Mouse (Mus musculus) forebrain, embryonic 11.5 days (tissue): ENCODE measurements around the gene Insm1. TPM values are rescaled to one million over a fixed set of nuclear protein-coding genes. Genes with fewer than 3 reads are reported as not detected.

ENCODE experiments used
- ATAC-seq: fragments of 200-750 bp; cut with Nextera tagmentation; replicated peaks from 2 replicates; pipeline ENCODE4 v1.8.0; 2017; ENCODE audit warnings: moderate TSS enrichment; ENCODE audit not compliant: low FRiP score
- DNase-seq: peaks from one replicate; pipeline ENCODE4 v3.0.0-alpha.2; 2017; ENCODE audit warnings: low spot score
- H3K27ac ChIP-seq: fragments of 300-500 bp; sonication (generic); 2 replicates; pipeline ENCODE4 v1.5.1; 2014; ENCODE audit warnings: low read depth, low read length
- H3K27me3 ChIP-seq: fragments of 300-500 bp; sonication (generic); 2 replicates; pipeline ENCODE4 v1.6.1; 2014; ENCODE audit warnings: mild to moderate bottlenecking, low read length, mixed read lengths; ENCODE audit not compliant: control insufficient read depth, insufficient read depth
- H3K36me3 ChIP-seq: fragments of 300-500 bp; sonication (generic); 2 replicates; pipeline ENCODE4 v1.6.1; 2014; ENCODE audit warnings: mild to moderate bottlenecking, low read length, moderate library complexity, mixed read lengths; ENCODE audit not compliant: control insufficient read depth, insufficient read depth
- H3K4me1 ChIP-seq: fragments of 300-500 bp; sonication (generic); replicated peaks from 2 replicates; pipeline ENCODE4 v1.6.1; 2014; ENCODE audit warnings: low read length, mixed read lengths; ENCODE audit not compliant: control insufficient read depth, insufficient read depth
- H3K4me2 ChIP-seq: fragments of 300-500 bp; sonication (generic); 2 replicates; pipeline ENCODE4 v1.6.1; 2014; ENCODE audit warnings: low read depth, mild to moderate bottlenecking, low read length, moderate library complexity, mixed read lengths; ENCODE audit not compliant: severe bottlenecking
- H3K4me3 ChIP-seq: fragments of 300-500 bp; sonication (generic); 2 replicates; pipeline ENCODE4 v1.5.1; 2014; ENCODE audit warnings: low read depth, low read length
- H3K9ac ChIP-seq: fragments of 300-500 bp; sonication (generic); 2 replicates; pipeline ENCODE4 v1.6.1; 2014; ENCODE audit warnings: low read length
- H3K9me3 ChIP-seq: fragments of 300-500 bp; sonication (generic); 2 replicates; pipeline ENCODE4 v1.6.1; 2016; ENCODE audit warnings: low read length, mixed read lengths; ENCODE audit not compliant: control insufficient read depth
- WGBS: fragments of 180-500 bp; shearing (Covaris S2); extraction: QIAGEN DNeasy Blood & Tissue Kit; methylation state at CpG from one replicate; pipeline ENCODE4 v1.1.7; 2014; 5-methylcytosine and 5-hydroxymethylcytosine counted together
- polyA plus RNA-seq: library from polyadenylated mRNA; unstranded; fragments of >200 nt; fragmentation: Nextera tagmentation; extraction: Ambion mirVana; gene quantifications from 2 replicates; pipeline ENCODE4 v1.2.1, GENCODE M21; 2014

Gene Insm1
- polyA plus RNA-seq, 1 experiment from 2014 or later = 5.0 TPM

DNA sequence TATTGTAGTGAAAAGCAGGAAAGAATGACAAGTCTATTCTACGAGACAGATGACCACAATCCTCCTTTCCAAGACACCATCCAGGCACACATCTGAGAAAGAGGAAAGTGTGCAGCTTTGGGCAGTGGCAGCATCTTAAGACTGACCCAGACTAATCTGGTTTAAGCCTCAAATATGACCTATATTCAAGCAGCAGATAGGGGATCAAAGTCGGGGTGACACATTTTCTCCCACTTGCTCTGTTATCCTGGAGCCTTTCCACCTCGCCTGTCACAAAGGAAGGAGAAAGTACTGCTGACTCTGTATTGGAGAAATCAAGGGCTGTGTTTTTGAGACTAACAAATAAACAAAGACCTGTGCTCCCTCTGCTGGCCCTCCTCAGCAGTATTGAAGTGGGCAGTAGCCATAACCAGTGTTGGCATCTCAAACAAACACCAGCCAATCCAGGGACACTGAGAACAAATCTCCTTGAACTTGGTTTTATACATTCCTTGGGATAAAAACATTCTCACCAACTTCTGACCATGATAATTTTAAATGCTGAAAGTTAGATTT lies 34.7 kb downstream of the Insm1 start:
- Histone ChIP-seq H3K27me3 (no peaks in the 10 kb centered on the region), H3K9me3 (no peaks in the 10 kb centered on the region), H3K4me1 (peaks cover 22% of the 10 kb centered on the region), H3K36me3 (no peaks in the 10 kb centered on the region), H3K27ac (no peak overlapping the region), H3K4me2 (no peak overlapping the region), H3K4me3 (no peak overlapping the region), H3K9ac (no peak overlapping the region)
- DNase-seq = no peak
- WGBS = 59% methylated on average over 3 of the region's 3 CpGs
- ATAC-seq = peak; percentile 40; the same call in 1 of the 2 replicates

DNA sequence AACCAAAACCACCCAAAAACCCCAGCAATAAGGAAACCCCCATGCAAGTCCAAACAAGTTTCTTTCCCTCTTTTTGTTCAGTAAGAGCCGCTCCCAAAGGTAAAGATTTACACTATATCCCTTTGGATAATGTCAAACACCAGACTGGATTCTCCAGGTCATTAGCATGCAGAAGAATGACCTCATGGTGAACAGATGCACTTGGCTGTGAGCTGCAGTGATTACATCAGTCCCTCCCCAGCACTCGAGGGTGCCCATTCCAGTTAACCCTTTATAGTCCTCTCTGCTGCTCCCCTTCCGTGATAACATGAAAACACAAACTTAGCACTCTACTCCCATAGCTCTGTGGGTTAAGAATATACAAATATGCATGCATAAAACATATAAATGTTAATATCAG lies 35.3 kb downstream of the Insm1 start:
- H3K27me3 ChIP-seq = no peaks in the 10 kb centered on the region
- DNase-seq (no peak), ATAC-seq (peak; percentile 73)
- H3K36me3 ChIP-seq = no peaks in the 10 kb centered on the region
- peaks cover 23% of the 10 kb centered on the region for H3K4me1 ChIP-seq
- H3K9ac ChIP-seq = no peak overlapping the region
- 33% methylated on average over 3 of the region's 3 CpGs for WGBS
- H3K4me2 ChIP-seq = no peak overlapping the region
- no peak overlapping the region for H3K27ac ChIP-seq
- H3K4me3 ChIP-seq = no peak overlapping the region
- H3K9me3 ChIP-seq = no peaks in the 10 kb centered on the region

DNA sequence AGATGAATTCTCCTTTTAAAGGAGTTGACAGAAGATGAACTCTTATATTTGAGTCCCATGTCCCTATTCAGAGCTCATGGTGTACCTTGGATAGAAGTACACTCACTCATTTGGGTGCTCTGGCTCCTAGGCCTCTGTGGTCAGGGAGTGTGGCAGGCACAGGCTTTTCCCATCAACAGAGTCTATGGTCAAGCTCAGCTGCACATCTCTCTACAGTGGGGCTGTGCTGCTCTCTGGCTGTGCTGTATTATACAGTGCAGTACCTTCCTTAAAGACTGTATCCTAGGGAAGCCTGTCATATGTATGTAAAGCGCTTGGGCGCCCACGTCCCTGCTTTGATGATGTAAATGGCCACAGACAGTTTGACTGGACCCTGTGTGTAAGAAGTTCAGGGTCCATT lies 35.9 kb downstream of the Insm1 start:
- no peak overlapping the region for H3K9ac ChIP-seq
- no peak overlapping the region for H3K27ac ChIP-seq
- 84% methylated on average over 3 of the region's 3 CpGs for WGBS
- H3K27me3 ChIP-seq = no peaks in the 10 kb centered on the region
- no peak for DNase-seq
- no peaks in the 10 kb centered on the region for H3K36me3 ChIP-seq
- H3K9me3 ChIP-seq = no peaks in the 10 kb centered on the region
- no peak overlapping the region for H3K4me3 ChIP-seq
- peaks cover 28% of the 10 kb centered on the region for H3K4me1 ChIP-seq
- no peak overlapping the region for H3K4me2 ChIP-seq
- ATAC-seq = no peak

DNA sequence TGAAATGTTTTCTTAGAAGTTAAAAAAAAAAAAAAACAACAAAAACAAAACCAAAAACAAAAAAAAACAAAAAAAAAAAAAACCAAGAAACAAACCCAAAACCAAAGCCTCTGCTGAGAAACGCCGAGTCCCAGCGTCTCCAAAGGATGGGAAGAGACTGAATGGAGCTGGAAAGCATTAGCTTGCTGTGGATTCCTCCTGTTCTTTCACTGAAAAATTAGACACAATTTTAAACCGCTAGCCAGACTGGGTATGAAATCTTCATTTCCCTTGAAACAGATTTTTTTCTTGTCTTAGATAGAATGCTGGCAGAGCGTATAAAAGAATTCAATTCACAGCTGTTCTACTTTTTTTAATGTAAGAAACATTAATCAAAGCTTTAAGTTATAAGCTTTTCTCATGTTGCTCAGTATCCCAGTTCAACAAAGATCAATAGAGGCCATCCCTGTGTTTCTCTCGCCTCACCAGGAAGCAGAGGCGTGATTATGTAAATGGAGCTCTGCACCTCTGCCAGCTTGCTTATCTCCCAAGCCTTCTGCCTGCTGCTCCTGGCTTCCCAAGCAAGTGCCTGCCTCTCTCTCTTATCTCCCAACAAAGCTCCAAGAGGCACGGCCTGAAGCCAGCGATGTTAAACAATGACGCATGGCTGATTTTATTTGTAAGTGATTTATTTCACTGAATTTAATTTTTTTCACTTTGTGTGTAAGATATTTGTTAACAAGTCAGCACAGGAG lies 37.2 kb downstream of the Insm1 start:
- Histone ChIP-seq H3K9me3 (no peaks in the 10 kb centered on the region), H3K27me3 (no peaks in the 10 kb centered on the region), H3K4me2 (no peak overlapping the region), H3K4me1 (peaks cover 28% of the 10 kb centered on the region), H3K9ac (no peak overlapping the region), H3K4me3 (no peak overlapping the region), H3K36me3 (no peaks in the 10 kb centered on the region), H3K27ac (peak overlapping the region; percentile 63; the same call in 1 of the 2 replicates)
- no peak for DNase-seq
- ATAC-seq = no peak
- 19% methylated on average over 10 of the region's 10 CpGs for WGBS

DNA sequence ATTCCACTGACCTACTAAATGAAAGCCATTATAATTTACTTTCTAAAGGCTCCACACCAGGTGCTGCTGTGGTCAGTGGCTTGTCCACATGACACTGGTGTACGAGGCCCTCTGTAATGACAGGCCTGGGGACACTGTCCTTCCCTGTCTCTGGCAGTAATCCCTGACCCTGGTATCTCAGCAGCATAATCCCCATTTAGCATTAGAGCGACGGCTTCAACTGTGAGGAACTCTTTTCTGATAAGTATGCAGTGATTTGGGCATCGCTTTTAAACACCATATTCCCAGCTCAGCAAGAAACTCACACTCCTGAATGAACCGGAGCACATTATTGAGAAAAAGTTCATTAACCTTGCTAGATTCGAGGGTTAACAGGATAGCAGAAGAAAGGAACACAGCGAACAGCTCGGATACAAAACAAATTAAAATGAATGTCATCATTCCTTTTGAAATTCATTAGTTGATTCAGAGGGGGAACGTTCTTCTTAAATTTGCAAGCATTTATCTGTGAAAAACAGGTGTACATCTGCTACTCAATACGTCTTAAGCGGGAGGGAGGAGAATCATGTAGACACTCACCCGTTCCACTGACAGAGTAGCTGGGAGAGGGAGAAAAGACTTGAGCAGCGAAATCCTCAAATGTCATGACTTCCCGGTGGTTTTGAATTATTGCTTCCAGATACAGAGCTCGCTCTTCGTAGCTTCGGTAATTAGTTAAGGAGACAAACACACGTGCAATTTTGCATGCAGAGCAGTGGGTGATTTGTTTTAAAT lies 38.3 kb downstream of the Insm1 start:
- H3K4me3 ChIP-seq = no peak overlapping the region
- H3K9me3 ChIP-seq = no peaks in the 10 kb centered on the region
- no peak overlapping the region for H3K9ac ChIP-seq
- DNase-seq = no peak
- H3K27me3 ChIP-seq = no peaks in the 10 kb centered on the region
- WGBS = 20% methylated on average over 18 of the region's 18 CpGs
- no peak overlapping the region for H3K27ac ChIP-seq
- no peak for ATAC-seq
- no peaks in the 10 kb centered on the region for H3K36me3 ChIP-seq
- no peak overlapping the region for H3K4me2 ChIP-seq
- H3K4me1 ChIP-seq = peaks cover 28% of the 10 kb centered on the region

DNA sequence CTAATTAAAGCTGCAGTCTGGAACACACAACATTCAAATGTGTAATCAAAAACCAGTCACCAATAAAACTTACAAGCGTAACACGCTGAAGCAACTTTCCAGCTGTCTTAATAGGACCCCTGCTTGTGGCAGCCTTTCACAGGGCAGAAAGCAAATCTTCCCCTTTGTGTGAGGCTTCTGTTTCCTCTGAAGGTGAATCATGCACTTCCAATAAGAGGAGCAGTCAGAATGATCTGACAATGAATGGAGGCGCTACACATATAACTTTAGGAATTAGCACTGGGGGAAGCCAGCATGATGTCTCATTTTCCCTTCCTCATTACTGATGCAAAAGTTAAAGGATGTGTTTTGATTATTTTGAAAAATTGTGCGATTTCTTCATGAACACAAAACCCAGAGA lies 39.4 kb downstream of the Insm1 start:
- no peak for DNase-seq
- Histone ChIP-seq H3K9ac (no peak overlapping the region), H3K36me3 (no peaks in the 10 kb centered on the region), H3K4me2 (no peak overlapping the region), H3K4me1 (peaks cover 28% of the 10 kb centered on the region), H3K9me3 (no peaks in the 10 kb centered on the region), H3K27ac (no peak overlapping the region), H3K27me3 (no peaks in the 10 kb centered on the region), H3K4me3 (no peak overlapping the region)
- 42% methylated on average over 4 of the region's 4 CpGs for WGBS
- no peak for ATAC-seq

DNA sequence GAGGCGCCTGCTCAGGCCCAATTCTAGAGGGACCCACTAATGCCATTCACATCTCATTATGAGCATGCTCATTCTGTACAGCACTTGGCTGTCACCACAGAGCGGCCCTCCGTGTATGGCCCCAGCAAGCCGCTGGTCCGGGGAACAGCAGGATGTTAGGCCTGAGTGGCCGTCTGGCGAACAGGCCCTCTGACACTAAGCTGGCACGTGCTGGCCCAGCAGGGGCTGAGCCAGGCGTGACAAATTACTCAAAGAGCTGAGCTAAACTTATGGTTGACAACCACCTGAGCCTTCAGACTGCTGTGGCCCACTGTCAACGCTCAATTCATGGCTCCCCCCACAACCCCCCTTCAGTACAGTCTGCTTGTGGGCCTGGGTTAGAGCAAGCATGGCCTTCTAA lies 40.5 kb downstream of the Insm1 start:
- DNase-seq = peak; percentile 67
- Histone ChIP-seq H3K36me3 (no peaks in the 10 kb centered on the region), H3K4me1 (peaks cover 25% of the 10 kb centered on the region), H3K27ac (no peak overlapping the region), H3K4me2 (no peak overlapping the region), H3K9me3 (no peaks in the 10 kb centered on the region), H3K4me3 (no peak overlapping the region), H3K9ac (no peak overlapping the region), H3K27me3 (no peaks in the 10 kb centered on the region)
- peak; percentile 77 for ATAC-seq
- 6% methylated on average over 10 of the region's 10 CpGs for WGBS

DNA sequence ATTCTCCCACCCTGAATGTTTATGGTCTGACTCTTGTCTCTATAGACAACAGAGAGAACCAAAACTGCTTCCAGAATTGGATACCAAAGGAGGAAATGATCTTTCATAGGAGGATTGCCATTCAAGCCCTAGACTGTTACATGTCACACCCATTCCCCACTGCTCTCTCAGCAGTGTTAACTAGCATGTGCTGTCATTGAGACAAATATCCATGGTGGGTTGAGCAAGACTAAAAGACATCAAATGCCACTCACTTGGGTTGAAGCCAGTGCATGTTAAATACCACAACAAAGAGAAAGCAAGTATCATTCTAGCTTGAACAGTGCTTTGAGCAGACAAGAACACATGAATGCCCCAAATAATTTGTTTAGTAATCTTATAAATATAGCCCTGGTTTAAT lies 41.2 kb downstream of the Insm1 start:
- ATAC-seq (no peak), DNase-seq (no peak)
- Histone ChIP-seq H3K27ac (no peak overlapping the region), H3K9ac (no peak overlapping the region), H3K9me3 (no peaks in the 10 kb centered on the region), H3K36me3 (no peaks in the 10 kb centered on the region), H3K4me3 (no peak overlapping the region), H3K27me3 (no peaks in the 10 kb centered on the region), H3K4me1 (peaks cover 19% of the 10 kb centered on the region; the same call in 1 of the 2 replicates), H3K4me2 (no peak overlapping the region)
